Mouse (Mus musculus): ENCODE measurements at regions not wholly inside any gene's neighbourhood (a gene's known extent, or its start where the extent isn't known, plus 50 kb on each side); places are given as distances from the start of the nearest gene placed in this dataset.

GRCm38 (mm10) chr12:15617312-15617711 lies 199.4 kb downstream of the Trib2 start:
- TF ChIP-seq CTCF (IDR thresholded peaks at IDR 0.05; ENCODE audit: extremely low read depth, insufficient read depth, insufficient read length, insufficient replicate concordance) (no peak), POLR2A (IDR thresholded peaks at IDR 0.05; ENCODE audit: low read depth, low read length) (no peak)
